Mouse (Mus musculus) small intestine, adult 2 months (tissue): ENCODE measurements at regions not wholly inside any gene's neighbourhood (a gene's known extent, or its start where the extent isn't known, plus 50 kb on each side); places are given as distances from the start of the nearest gene placed in this dataset.

ENCODE experiments used
- CTCF ChIP-seq: fragments of 200-500 bp; IDR thresholded peaks from 2 replicates; pipeline ENCODE4 v1.5.1; 2012; ENCODE audit warnings: low read depth, mild to moderate bottlenecking, control low read depth, inconsistent platforms, low read length, moderate library complexity, mixed read lengths; ENCODE audit not compliant: insufficient replicate concordance, insufficient read length; ENCODE audit errors: extremely low read depth
- POLR2A ChIP-seq: fragments of 200-500 bp; IDR thresholded peaks from 2 replicates; pipeline ENCODE4 v1.6.1; 2012; ENCODE audit warnings: low read depth, mild to moderate bottlenecking, control low read depth, inconsistent platforms, low read length, moderate library complexity

DNA sequence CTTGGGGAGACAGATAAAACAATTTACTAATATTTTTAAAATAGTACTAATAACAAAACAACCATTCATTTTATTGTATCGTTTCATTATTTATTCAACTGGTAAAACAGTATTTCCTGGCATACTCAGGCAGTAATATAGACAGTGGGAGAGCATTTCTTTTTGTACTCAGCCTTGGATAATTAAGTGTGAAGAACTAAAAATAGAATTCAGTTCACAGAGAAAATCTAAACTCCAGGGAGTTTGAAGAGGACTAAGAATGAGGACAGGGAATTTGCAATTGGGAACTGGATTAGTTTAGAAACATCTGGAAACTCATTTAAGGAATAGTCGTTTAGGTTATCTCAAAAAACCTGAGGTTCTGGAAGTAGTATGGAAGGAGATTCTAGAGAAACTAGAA lies 525.4 kb upstream of the Gje1 start:
- no peak for TF ChIP-seq CTCF
- TF ChIP-seq POLR2A: no peak
